Mouse (Mus musculus) G1E (cell line): ENCODE measurements around the gene Fshr. TPM values are rescaled to one million over a fixed set of nuclear protein-coding genes. Genes with fewer than 3 reads are reported as not detected.

Source experiments
- ATAC-seq: 2 replicates; pipeline ENCODE4 v1.8.0; 2016; ENCODE audit warnings: mild to moderate bottlenecking; ENCODE audit not compliant: insufficient number of reproducible peaks, poor library complexity, low FRiP score, severe bottlenecking; ENCODE audit errors: extremely low read depth
- DNase-seq: peaks from one replicate; pipeline ENCODE4 v3.0.0; 2012; ENCODE audit warnings: low spot score
- H3K27me3 ChIP-seq: 2 replicates; pipeline ENCODE4 v1.6.1; 2012; ENCODE audit warnings: mild to moderate bottlenecking, low read length, inconsistent platforms; ENCODE audit not compliant: insufficient read depth
- H3K36me3 ChIP-seq: replicated peaks from 2 replicates; pipeline ENCODE3; 2012; ENCODE audit warnings: mild to moderate bottlenecking, inconsistent platforms
- H3K4me1 ChIP-seq: 2 replicates; pipeline ENCODE4 v1.6.1; 2012; ENCODE audit warnings: low read depth, low read length, inconsistent platforms, mixed read lengths; ENCODE audit not compliant: insufficient read depth
- H3K4me3 ChIP-seq: 2 replicates; pipeline ENCODE4 v1.5.1; 2012; ENCODE audit warnings: low read depth, mild to moderate bottlenecking, inconsistent platforms, low read length, moderate library complexity, mixed read lengths
- H3K9me3 ChIP-seq: replicated peaks from 2 replicates; pipeline ENCODE4 v1.6.1; 2012; ENCODE audit warnings: inconsistent platforms
- CTCF ChIP-seq: IDR thresholded peaks from 2 replicates; pipeline ENCODE4 v1.5.1; 2012; ENCODE audit warnings: low read depth, low read length, inconsistent platforms, mixed read lengths
- GATA1 ChIP-seq: IDR thresholded peaks from 2 replicates; pipeline ENCODE4 v1.6.1; 2012; ENCODE audit warnings: borderline replicate concordance, low read length, inconsistent platforms, mixed read lengths
- GATA2 ChIP-seq: IDR thresholded peaks from 2 replicates; pipeline ENCODE4 v1.6.1; 2012; ENCODE audit warnings: low read depth, low read length, inconsistent platforms, borderline replicate concordance
- POLR2AphosphoS5 ChIP-seq: IDR thresholded peaks from 2 replicates; pipeline ENCODE4 v1.6.1; 2012; ENCODE audit warnings: low read depth, low read length, inconsistent platforms; ENCODE audit not compliant: insufficient replicate concordance
- TAL1 ChIP-seq: conservative IDR thresholded peaks from 2 replicates; pipeline ENCODE4 v1.6.1; 2012; ENCODE audit warnings: low read depth, low read length, inconsistent platforms, mixed read lengths
- polyA plus RNA-seq: library from polyadenylated mRNA; stranded (reverse); fragments of >175 nt; gene quantifications from 2 replicates; pipeline ENCODE4 v1.2.3, GENCODE M21; 2012
- total RNA-seq, 2 experiments: library from RNA; stranded (forward) in 1 of 2; stranded (reverse) in 1 of 2; fragments of 200-1000 nt in 1 of 2; fragments of >200 nt in 1 of 2; fragmentation: Nextera tagmentation in 1 of 2; gene quantifications; 2 replicates each; pipeline ENCODE4 v1.2.3; 2014 to 2017

Gene Fshr
- total and polyA plus RNA-seq, 3 experiments, result not detected

- H3K4me1 ChIP-seq, result no peaks in the 10 kb centered on the region
- no peaks in the 10 kb centered on the region for H3K36me3 ChIP-seq
- no peaks in the 10 kb centered on the region for H3K27me3 ChIP-seq
- no peak overlapping the region for H3K4me3 ChIP-seq
- DNase-seq, result no peak
- TF ChIP-seq TAL1 (no peak), POLR2AphosphoS5 (no peak), CTCF (no peak), GATA2 (no peak), GATA1 (no peak)
- ATAC-seq, result no peak
- H3K9me3 ChIP-seq, result no peaks in the 10 kb centered on the region
Observed at GRCm38 (mm10) chr17:89013691-89014090, 186.8 kb downstream of the Fshr start.

GRCm38 (mm10) chr17:89009117-89009516 is 191.4 kb downstream of the Fshr start:
- Histone ChIP-seq H3K4me1 (no peaks in the 10 kb centered on the region), H3K4me3 (no peak overlapping the region)
- no peak for ATAC-seq

GRCm38 (mm10) chr17:89008680-89009079 is 191.8 kb downstream of the Fshr start:
- Histone ChIP-seq H3K4me1 (no peaks in the 10 kb centered on the region), H3K4me3 (no peak overlapping the region), H3K27me3 (no peaks in the 10 kb centered on the region), H3K9me3 (no peaks in the 10 kb centered on the region), H3K36me3 (no peaks in the 10 kb centered on the region)
- no peak for DNase-seq
- TF ChIP-seq GATA1, result no peak
- no peak for TF ChIP-seq GATA2
- TF ChIP-seq CTCF, result no peak
- TF ChIP-seq POLR2AphosphoS5, result no peak
- TF ChIP-seq TAL1, result no peak
- ATAC-seq, result no peak

More at GRCm38 (mm10) chr17:89009117-89009516, 191.4 kb downstream of the Fshr start:
- TF ChIP-seq POLR2AphosphoS5 (no peak), CTCF (no peak), GATA2 (no peak), GATA1 (no peak), TAL1 (no peak)
- Histone ChIP-seq H3K27me3 (no peaks in the 10 kb centered on the region), H3K36me3 (no peaks in the 10 kb centered on the region), H3K9me3 (no peaks in the 10 kb centered on the region)
- DNase-seq, result no peak

- H3K4me3 ChIP-seq, result no peak overlapping the region
- ATAC-seq, result no peak
- no peak for DNase-seq
- TF ChIP-seq POLR2AphosphoS5 (no peak), GATA2 (no peak), CTCF (no peak), GATA1 (no peak), TAL1 (no peak)
- H3K4me1 ChIP-seq, result no peaks in the 10 kb centered on the region
- H3K27me3 ChIP-seq, result no peaks in the 10 kb centered on the region
- no peaks in the 10 kb centered on the region for H3K36me3 ChIP-seq
- no peaks in the 10 kb centered on the region for H3K9me3 ChIP-seq
Observed at GRCm38 (mm10) chr17:89005959-89006358, 194.5 kb downstream of the Fshr start.

- DNase-seq (no peak), ATAC-seq (no peak)
- H3K36me3 ChIP-seq, result no peaks in the 10 kb centered on the region
- no peaks in the 10 kb centered on the region for H3K4me1 ChIP-seq
- H3K4me3 ChIP-seq, result no peak overlapping the region
- TF ChIP-seq GATA1 (no peak), CTCF (no peak), POLR2AphosphoS5 (no peak), TAL1 (no peak), GATA2 (no peak)
- H3K27me3 ChIP-seq, result no peaks in the 10 kb centered on the region
- H3K9me3 ChIP-seq, result no peaks in the 10 kb centered on the region
Observed at GRCm38 (mm10) chr17:88999907-89000306, 200.6 kb downstream of the Fshr start.

- Histone ChIP-seq H3K9me3 (no peaks in the 10 kb centered on the region), H3K27me3 (no peaks in the 10 kb centered on the region), H3K4me1 (no peaks in the 10 kb centered on the region), H3K36me3 (no peaks in the 10 kb centered on the region), H3K4me3 (no peak overlapping the region)
- DNase-seq (no peak), ATAC-seq (no peak)
- TF ChIP-seq TAL1 (no peak), GATA1 (no peak), CTCF (no peak), GATA2 (no peak), POLR2AphosphoS5 (no peak)
Observed at GRCm38 (mm10) chr17:88998243-88998642, 202.2 kb downstream of the Fshr start.

- H3K4me3 ChIP-seq, result no peak overlapping the region
- no peaks in the 10 kb centered on the region for H3K27me3 ChIP-seq
- ATAC-seq (no peak), DNase-seq (no peak)
- no peaks in the 10 kb centered on the region for H3K36me3 ChIP-seq
- H3K9me3 ChIP-seq, result no peaks in the 10 kb centered on the region
- no peak for TF ChIP-seq CTCF
- TF ChIP-seq TAL1, result no peak
- TF ChIP-seq GATA2, result no peak
- TF ChIP-seq GATA1, result no peak
- TF ChIP-seq POLR2AphosphoS5, result no peak
- no peaks in the 10 kb centered on the region for H3K4me1 ChIP-seq
Observed at GRCm38 (mm10) chr17:88991238-88991637, 209.2 kb downstream of the Fshr start.
